Mouse (Mus musculus): Measurements from ENCODE around the gene Rbm38.

The Rbm38 gene

DNA sequence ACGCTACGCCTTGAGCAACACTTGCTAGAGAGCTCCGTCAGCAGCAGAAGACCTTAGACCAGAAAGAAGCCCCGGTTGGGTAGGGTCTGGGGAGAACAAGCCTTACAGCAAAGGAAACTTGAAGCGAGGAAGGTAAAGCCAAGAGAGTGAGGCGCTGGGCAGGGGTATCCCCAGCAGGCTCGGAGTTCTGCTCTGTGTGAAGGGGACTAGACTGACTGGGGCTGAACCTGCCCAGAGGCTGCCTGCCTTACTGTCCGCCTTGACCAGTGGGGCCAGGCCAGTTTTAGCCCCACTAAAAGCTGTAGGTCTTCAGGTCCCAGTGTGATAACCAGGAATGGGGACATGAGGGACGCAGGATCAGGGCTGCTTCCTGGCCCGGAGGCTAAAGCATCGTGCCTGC, at the start of gene Rbm38:
Gene Rbm38 (plus strand): TSS at position 69 of the 400 bp plus-strand sequence.
- DNase-seq (ENCODE audit: low spot score) = no peak

DNA sequence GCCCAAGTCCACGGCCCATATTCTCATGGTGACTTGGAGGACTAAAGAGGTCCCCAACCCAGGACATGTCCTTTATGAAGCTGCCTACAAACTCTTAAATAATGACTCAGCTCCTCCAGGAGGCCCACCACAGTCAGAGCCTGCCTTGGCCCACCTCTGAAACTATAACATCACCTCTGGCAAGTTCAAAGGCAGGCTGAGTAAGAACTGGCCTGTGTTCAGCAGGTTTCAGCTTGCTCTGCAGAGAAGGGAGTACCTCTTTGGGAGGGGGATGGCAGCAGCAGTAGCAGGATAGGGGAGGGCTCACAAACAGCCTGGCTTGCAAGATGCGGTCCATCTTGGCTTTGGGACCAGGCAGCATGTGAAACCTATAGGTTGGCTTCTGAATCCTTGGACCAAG, 48.4 kb upstream of the Rbm38 start:
- DNase-seq (ENCODE audit: low spot score) = no peak

DNA sequence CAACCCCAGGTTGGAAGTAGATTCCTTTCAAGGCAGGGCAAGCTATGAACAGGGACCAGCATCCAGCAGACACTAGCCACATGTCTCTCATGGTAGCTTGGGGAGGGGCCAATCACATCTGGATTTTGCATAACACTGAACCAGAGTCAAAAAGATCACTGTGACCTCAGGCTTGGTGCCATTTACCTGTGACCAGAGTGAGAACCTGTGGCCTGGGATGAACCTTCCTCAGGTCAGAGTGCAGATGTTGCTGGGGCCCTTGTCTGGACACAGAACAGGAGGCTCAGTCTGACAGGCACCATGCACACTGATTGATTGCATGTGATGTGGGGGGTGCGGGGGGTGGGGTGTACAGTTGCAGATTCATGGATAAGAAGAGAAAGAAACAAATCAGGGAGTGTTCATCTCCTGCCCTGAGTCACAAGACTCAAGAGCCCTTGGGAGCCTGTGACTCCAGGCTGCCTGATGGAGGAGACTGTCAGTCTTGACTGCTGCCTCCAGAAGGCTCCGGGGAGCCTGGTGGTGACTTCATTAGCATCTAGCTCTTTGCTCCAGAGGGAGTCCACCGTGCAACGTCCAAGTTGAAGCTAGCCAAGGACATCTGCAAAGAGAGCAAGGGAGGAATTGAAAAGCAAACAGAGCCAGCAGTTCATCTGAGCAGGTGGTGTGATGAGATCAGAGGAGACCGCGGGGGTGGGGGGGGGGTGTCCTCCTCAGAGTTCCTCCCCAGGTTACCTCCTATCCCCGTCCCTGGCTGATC, 46.3 kb upstream of the Rbm38 start:
- no peak for DNase-seq (ENCODE audit: low spot score)

DNA sequence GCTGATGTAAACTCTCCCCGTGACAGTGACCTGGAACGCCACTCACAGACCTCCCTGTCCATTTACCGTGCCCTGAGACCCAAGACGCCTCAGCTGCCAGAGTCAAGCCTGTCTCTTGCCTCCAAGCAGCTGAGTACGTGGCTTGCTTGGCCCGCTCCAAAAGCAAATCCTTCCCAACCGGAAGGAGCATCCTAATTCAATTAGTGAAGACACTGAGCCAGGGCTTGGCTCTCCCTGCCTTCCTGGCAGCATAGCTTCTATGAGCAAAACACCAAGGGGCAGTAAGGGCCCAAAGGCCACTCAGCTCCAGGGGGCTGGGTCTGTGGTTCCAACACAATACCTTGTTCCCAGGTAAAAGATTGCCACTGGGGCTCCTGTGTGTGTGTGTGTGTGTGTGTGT, 45.6 kb upstream of the Rbm38 start:
- no peak for DNase-seq (ENCODE audit: low spot score)

DNA sequence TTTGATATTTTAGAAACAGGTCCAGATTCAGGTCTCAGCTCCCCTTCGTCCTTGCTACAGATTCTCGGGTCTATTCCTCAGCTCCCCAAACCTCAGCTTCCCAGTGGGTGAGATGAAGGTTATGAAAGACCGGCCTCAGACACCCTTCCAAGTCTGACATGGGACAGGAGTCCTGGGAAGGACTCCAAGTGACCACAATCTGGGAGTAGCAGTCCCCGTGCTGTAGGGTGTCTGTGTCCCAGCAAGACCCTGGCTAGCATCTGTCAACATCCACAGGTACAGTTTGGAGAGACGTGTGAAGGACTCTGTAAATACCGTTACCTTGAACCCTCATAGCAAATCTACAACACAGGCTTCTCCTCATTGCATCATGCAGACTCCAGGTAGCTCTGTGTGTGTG, 45.1 kb upstream of the Rbm38 start:
- DNase-seq (ENCODE audit: low spot score) = no peak

DNA sequence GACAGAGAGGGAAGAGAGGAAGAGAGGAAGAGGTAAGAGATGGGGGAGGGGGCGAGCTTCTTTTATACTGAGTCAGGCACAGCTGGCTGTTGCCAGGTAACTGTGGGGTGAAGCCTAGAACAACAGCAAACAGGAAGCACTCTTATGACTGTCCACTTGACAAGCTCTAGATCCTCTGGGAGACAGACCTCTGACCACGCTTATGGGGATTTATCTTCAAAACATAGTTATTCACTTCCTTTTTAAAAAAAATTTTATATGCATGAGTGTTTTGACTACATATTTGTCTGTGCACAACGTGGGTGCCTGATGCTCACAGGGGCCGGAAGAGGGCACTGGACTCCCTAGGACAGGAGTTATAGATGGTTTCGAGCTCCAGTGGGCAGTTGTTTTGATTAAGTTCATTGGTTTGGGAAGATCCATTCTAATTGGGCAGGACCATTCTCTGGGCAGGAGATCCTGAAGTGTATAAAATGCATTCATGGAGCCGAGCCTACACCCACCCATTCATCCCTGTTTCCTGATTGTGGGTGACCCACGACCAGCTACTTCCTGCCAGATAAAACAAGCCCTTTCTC, 43.5 kb upstream of the Rbm38 start:
- DNase-seq (ENCODE audit: low spot score) = peak; percentile 48

DNA sequence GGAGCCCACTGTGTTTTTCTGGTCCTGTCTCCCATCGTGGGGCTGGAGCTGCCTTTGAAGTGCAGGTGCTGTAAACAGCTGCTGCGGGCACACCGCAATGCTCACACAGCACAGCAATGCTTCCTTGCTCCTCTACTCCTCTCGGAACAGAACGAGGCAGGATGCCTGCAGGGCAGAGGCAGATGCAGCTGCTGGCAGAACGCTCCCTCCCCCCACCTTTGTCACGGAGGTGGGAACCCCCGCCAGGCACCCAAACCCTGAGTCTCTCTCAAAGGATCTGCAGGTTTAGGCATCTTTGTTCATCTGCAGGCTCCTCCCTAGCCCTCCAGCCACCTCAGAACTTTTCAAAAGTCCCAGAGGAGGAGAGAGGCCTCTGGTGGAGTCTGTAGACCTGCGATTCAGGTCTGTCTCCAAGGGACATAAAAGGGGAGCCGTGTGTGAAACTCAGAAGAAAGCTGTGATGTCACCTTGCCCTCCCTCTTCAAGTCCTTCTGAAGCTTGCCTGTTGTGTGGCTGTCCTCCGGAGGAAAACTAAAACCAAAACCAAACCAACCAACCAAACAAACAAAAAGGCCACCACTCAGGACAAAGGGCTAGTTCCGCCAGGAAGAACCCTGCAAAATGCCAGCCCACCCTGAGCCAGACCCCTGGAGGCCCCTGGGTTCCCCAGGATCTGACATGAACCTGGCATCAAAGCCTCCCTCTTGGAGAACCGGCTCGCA, 42.7 kb upstream of the Rbm38 start, which contains the start of gene Spo11:
Gene Spo11 (plus strand): TSS at position 292 of the 722 bp plus-strand sequence.
- peak; percentile 84 for DNase-seq (ENCODE audit: low spot score)

DNA sequence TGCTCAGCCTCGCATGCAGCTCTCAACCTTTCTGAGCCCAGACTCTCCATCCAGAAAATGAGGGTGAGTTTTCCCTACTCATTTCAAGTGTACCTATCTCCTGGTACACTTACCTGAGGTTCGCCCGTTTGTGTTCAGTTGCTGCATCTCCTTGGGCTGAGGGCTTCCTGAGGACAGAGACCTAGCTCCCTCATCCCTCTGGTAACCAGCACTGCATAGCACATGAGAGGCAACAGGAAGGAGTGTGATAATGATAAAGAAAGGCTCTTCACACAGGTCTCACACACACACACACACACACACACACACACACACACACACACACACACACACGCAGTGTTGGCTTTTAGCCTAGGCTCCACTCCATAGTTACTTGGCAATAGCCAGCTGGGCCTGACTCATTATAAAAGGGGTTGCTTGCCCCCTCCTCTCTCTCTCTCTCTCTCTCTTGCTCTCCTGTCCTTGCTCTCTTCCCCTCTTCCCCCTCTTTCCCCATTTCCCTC, 42.1 kb upstream of the Rbm38 start:
- peak; percentile 42 for DNase-seq (ENCODE audit: low spot score)

DNA sequence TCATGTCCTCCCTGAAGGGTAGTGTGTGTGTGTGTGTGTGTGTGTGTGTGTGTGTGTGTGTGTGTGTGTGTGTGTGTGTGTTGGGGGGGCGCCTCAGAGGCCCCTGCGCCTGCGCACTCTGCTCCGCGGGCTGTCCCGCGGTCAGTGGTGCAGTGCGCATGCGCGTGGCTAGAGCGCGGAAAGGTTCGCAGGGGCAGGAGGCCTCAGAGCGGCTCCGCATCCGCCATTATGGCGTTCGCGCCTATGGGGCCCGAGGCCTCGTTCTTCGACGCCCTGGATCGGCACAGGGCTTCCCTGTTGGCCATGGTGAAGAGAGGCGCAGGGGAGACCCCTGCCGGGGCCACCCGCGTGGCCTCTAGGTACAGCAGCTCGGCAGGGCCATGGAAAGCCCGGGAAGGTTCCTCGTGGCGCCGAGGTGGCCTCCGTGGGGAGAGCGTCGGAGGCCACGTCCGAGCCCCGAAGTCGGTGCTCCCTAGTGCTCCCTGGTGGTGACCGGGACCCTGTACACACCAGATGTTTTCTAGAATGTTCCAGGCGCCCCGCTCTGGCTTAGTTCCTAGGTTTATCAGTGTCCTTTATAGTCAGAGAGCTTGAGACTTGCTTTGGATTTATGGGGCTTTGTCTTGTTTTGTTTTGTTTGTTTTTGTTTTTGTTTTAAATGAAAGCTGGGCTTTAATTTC, 40.5 kb upstream of the Rbm38 start:
- no peak for DNase-seq (ENCODE audit: low spot score)

DNA sequence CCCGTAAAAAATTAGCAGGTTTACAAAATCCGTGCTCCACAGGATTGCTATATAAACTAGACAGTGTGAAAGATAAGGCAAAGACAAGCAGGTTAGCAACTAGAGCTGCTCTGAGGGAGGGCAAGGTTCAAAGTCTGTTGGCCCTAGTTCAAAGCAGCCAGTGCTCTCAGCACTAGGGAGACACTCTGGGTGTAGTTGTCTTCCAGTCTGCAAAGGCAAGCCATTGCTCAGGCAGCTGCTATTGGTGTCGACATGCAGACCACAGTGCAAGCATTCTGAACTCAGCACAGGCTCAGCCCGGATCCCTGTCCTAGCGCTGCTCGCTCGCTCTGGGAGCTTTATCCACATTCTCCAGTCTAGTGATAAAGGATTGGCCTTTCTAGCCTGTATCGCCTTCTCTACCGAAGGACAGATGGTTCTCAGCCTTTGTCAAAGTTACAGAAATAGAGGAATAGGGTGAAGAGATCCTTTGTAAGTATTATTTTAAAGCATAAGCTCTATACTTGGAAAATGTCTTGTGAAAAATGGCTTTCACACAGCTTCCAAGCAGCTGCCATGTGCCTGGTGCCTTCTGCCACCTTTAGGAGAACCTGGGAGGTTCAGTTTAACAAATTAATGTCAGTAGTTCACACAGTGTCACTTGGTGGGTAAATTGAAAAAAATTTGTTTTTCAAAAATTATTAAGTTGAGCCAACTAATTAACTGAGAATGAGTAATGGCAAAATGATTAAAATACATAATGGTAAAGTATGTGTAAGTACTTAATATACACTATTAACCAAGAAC, 37.3 kb upstream of the Rbm38 start:
- no peak for DNase-seq (ENCODE audit: low spot score)

DNA sequence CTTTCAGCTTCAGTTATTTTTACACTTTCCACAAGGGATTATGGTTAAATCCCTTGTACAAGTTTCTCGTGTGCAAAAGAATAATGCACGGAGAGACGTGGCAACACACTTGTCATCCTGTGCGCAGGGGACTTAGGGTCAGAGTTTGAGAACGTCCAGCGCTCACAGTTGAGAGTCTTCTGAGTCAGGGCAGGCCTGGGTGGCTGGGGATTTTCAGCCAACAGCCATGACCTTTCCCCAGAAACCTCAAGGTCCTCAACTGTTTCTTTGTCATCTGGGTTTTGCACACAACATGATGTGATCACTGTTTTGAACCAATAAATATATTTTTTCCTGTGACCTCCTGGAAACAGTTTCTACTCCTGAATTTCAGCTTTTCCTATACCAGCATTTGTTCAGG, 30.1 kb upstream of the Rbm38 start:
- no peak for DNase-seq (ENCODE audit: low spot score)

DNA sequence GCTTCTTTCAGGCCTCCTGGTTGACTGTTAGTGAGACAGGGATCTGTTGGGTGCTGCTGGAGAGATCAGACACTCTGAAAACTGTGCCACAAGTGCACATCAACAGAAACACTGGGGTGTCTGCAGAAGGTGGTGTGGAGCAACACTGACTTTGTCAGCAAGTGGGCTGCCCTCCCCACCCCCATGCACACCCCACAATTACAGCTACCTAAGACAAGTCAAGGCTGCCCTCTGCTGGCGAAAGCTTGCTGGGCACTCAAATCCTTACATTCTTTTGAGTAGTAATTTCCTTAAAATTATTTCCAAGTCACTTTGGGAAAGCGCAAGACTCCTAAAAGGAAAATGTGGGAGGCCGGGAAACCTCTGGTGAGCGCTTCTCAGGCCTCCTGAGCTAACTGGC, 24.1 kb upstream of the Rbm38 start:
- DNase-seq (ENCODE audit: low spot score) = peak; percentile 72

DNA sequence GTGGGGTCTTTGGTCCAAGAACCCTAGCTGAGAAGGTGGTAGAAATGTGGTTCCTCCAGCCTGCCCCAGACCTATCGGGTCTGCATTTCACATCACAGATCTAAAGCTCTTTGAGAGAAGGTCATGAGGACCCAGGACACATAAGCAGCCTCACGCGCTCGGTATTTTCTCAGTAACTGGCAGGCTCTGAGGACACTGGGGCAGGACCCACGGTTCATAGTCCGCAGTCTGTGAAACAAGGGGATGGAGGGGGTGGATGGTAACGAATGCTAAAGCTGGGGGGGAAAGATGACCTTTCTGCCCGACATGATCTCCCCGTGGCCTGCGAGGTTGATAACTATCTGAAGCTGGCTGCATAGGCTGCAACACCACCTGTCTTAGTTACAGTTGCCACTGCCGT, 22.6 kb upstream of the Rbm38 start:
- no peak for DNase-seq (ENCODE audit: low spot score)

DNA sequence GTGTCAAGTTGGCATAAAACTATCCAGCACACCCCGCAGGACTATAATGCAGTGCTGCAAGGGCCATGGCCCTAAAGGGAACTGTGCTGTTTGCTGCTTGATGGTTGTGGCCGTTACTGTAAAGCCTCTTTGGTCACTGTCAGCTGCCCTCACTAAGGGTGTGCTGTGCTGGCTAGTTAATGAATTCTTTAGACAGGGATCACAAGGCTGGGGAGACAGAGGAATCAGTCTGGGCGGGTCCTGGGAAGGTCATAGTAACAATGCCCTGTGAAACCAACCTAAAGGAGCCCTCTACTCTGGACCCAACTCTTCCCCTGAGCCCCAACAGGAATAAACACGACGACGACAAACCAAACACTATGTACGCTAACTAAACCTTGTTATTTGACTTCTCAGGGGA, 21.8 kb upstream of the Rbm38 start:
- no peak for DNase-seq (ENCODE audit: low spot score)

DNA sequence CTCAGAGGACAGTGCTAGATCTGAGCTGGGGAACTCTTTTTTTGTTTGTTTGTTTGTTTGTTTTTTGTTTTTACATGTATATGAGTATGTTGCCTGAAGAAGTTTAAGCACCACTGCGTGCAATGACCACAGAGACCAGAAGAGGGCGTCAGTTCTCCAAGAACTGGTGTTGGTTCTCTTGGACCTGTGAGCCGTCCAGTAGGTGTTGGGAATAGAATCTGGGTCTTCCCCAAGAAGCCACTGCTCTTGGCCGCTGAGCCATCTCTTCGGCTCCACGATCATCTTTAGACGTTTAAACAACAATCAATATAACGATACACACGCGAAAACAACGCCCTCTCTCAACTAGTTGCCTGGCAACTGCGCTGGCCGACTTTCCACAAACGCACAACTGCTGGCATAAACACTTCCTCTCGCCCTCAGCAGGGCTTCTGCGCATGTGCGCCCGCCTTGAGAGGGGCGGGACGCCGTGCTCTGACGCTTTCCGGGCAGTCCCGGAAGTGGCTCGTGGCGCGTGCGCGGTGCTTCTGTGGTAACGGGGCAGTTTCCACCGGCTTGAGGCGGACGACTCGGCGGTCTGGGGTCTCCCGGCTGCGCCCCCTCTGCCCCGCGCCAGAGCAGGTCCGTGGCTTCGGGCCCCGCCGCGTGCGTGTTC, 20.5 kb upstream of the Rbm38 start, which contains the start of gene Rae1:
Gene Rae1 (plus strand): TSS at position 488 of the 655 bp plus-strand sequence.
- peak; percentile 99 for DNase-seq (ENCODE audit: low spot score)

DNA sequence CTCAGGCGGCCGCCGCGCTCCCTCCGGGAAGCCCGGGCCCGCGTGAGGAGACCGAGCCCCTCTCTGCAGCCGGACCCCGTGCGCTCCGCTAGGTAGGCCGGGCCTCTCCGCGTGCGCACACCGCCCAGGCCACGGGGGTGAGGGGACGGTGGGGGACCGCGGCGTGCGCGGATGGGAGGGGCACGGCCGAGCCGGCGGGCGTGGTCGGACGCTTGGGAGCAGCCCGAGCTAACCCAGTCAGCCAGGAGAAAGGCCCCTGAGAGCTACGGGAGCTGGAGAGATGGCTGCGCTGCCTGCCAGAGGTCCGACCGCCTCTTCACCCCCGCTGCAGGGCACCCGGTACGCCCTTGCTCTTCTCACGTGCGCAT, 20.0 kb upstream of the Rbm38 start:
- no peak for DNase-seq (ENCODE audit: low spot score)

DNA sequence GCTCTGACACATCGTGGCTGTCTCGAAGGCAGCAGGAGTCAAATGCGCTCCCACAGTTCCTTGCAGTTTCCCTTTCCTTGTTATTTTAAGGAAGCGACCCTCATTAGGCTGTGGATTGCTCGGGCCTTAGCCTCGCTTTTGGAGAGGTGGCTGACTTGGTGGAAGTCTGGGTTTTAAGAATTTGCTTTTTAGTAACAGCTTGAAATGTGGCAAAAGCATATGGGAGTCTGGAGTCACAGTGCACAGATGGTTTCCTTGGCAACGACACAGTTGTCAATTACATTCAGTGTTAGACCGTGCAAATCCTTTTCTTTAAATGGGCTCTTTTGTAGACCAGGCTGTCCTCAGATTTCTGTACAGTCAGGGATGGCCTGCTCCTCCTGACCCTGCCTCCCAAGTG, 19.4 kb upstream of the Rbm38 start:
- no peak for DNase-seq (ENCODE audit: low spot score)

DNA sequence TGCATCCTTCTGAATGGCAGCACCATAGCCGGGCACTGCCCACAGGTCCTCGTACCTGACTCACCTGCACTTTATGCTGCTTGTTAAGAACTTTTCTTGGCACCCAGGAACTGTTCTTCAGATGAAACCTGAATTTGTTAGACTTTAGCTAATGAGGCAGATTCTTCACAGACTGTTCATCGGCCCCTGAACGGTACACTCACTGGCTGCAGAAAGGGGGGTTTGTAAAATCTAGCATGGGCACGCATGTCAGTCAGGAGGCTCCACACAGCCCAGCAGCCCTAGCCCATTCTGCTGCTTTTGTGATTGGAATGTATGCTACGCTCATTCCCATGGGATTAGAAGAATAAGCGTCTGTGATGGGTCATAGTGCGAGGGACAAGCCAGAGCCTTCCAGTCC, 16.6 kb upstream of the Rbm38 start:
- no peak for DNase-seq (ENCODE audit: low spot score)

DNA sequence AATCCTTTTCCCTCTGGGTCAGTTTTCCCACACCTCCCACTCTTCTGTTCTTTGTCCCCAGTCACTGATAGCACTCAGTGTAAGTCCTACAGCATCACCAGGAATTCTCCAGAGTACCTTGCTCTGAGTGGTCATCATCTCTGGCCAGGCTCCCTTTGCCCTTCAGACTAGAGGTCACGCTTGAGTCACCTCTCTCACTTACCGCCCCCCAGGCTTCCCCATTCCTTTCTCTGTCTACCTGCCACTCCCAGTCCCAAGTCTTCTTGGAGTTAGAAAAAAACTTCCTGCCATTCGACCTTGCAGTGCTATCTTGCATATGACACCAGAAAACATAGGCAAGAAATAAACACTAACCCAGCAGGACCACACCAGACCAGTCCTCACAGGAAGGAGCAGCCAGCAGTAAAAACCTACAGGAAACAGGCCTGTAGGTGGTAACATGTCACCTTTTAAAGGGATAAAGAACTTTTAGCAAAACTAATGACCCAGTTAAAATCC, 10.0 kb upstream of the Rbm38 start:
- DNase-seq (ENCODE audit: low spot score) = no peak

DNA sequence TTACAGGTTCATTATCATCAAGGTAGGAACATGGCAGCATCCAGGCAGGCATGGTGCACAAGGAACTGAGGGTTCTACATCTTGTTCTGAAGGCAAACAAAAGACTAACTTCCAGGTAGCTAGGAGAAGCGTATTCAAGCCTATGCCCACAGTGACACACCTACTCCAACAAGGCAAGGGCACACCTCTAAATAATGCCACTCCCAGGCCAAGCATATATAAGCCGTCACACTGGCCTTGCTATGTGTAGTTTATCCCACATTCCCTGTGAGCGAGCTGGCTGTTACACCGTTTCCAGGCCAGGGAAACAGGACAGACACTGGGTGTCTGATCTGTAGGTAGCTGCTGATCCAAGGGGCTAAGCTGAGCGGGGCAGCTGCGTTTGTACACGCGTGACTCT, 8.9 kb upstream of the Rbm38 start:
- DNase-seq (ENCODE audit: low spot score) = no peak

DNA sequence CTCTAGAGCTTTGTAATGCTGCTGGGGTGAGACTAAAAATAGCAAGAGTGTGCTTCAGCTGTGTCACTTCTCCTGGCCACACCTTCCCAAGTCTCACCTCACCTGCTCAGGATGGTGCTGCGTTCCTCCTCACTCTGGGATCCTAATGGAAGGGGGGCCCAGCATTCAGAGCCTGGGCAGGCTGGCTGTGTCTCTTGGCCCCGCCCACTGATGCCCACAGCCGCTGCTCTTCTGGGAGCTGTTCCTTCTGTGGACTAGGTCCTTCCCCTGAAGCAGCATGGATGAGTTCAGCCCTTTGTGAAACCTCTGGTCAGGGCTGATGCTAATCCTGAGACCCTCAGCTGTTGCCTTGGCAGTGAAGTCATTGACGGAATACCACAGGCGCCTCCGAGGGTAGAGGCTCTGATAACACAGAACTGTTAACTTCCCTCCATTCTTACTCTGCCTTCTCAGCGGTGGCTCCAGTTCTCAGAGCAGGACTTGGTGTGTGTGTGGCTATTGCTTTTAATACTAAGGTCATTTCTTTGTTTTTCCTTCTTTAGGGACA, 5.5 kb upstream of the Rbm38 start:
- no peak for DNase-seq (ENCODE audit: low spot score)
